Mouse (Mus musculus) stomach, embryonic 15.5 days (tissue): ENCODE data around the gene Usp15. TPM values are rescaled to one million over a fixed set of nuclear protein-coding genes. Genes with fewer than 3 reads are reported as not detected.
"Not testable (repeated sequence)": the region's sequence is repeated elsewhere in the genome, so short reads cannot be mapped to it uniquely, and the experiment has no call there.

ENCODE experiments used
- ATAC-seq: fragments of 200-750 bp; cut with Nextera tagmentation; 2 replicates; pipeline ENCODE4 v1.8.0; 2017; ENCODE audit warnings: low read depth, moderate number of reproducible peaks, moderate TSS enrichment; ENCODE audit not compliant: insufficient read depth, low FRiP score
- H3K27ac ChIP-seq: fragments of 300-500 bp; sonication (generic); 2 replicates; pipeline ENCODE4 v1.5.1; 2015; ENCODE audit warnings: mild to moderate bottlenecking, inconsistent platforms
- H3K27me3 ChIP-seq: fragments of 300-500 bp; sonication (generic); replicated peaks from 2 replicates; pipeline ENCODE4 v1.6.1; 2015; ENCODE audit warnings: inconsistent platforms
- H3K36me3 ChIP-seq: fragments of 300-500 bp; sonication (generic); 2 replicates; pipeline ENCODE4 v1.6.1; 2015; ENCODE audit warnings: inconsistent platforms
- H3K4me1 ChIP-seq: fragments of 300-500 bp; sonication (generic); 2 replicates; pipeline ENCODE4 v1.6.1; 2015; ENCODE audit warnings: inconsistent platforms
- H3K4me2 ChIP-seq: fragments of 300-500 bp; sonication (generic); 2 replicates; pipeline ENCODE4 v1.6.1; 2015; ENCODE audit warnings: mild to moderate bottlenecking, inconsistent platforms
- H3K4me3 ChIP-seq: fragments of 300-500 bp; sonication (generic); replicated peaks from 2 replicates; pipeline ENCODE4 v1.5.1; 2015; ENCODE audit warnings: inconsistent platforms
- H3K9ac ChIP-seq: fragments of 300-500 bp; sonication (generic); 2 replicates; pipeline ENCODE4 v1.6.1; 2015; ENCODE audit warnings: inconsistent platforms
- H3K9me3 ChIP-seq: fragments of 300-500 bp; sonication (generic); 2 replicates; pipeline ENCODE4 v1.6.1; 2016; ENCODE audit warnings: inconsistent platforms
- WGBS: fragments of 180-500 bp; shearing (Covaris S2); methylation state at CpG from one replicate; pipeline ENCODE4 v1.1.7; 2015; 5-methylcytosine and 5-hydroxymethylcytosine counted together
- polyA plus RNA-seq: library from polyadenylated mRNA; unstranded; fragments of >200 nt; fragmentation: Nextera tagmentation; extraction: Ambion mirVana; gene quantifications from 2 replicates; pipeline ENCODE4 v1.2.1, GENCODE M21; 2015

Gene Usp15
- 69.3 and 70.3 TPM in 2 replicates for polyA plus RNA-seq

- H3K36me3 ChIP-seq, result no peaks in the 10 kb centered on the region
- 0 out of 2 replicates have a peak, but pooled peaks cover 3% of the 10 kb centered on the region for H3K4me1 ChIP-seq
- peak; percentile 93 for ATAC-seq
- no peaks in the 10 kb centered on the region for H3K27me3 ChIP-seq
- WGBS, result under 1% methylated on average over 60 of the region's 66 CpGs
- no peaks in the 10 kb centered on the region for H3K9me3 ChIP-seq
- peak within 1 kb of the TSS; percentile 65 for H3K4me2 ChIP-seq
- H3K27ac ChIP-seq, result peak within 1 kb of the TSS; percentile 93
- peak within 1 kb of the TSS; percentile 98 for H3K4me3 ChIP-seq
- H3K9ac ChIP-seq, result peak within 1 kb of the TSS; percentile 80
Measured at GRCm38 (mm10) chr10:123196835-123197559, at the start of gene Usp15. Gene Usp15 (minus strand): TSS chr10:123196995.

- Histone ChIP-seq H3K9ac (no peak overlapping the region), H3K36me3 (no peaks in the 10 kb centered on the region), H3K9me3 (no peaks in the 10 kb centered on the region), H3K4me1 (no peaks in the 10 kb centered on the region), H3K4me3 (no peak overlapping the region), H3K27me3 (no peaks in the 10 kb centered on the region), H3K4me2 (no peak overlapping the region), H3K27ac (no peak overlapping the region)
- ATAC-seq, result no peak
- 91% methylated on average over 5 of the region's 5 CpGs for WGBS
Measured at GRCm38 (mm10) chr10:123229420-123229819, 32.6 kb upstream of the Usp15 start.

GRCm38 (mm10) chr10:123222785-123223184 lies 26.0 kb upstream of the Usp15 start:
- no peaks in the 10 kb centered on the region for H3K4me1 ChIP-seq
- no peak overlapping the region for H3K27ac ChIP-seq
- no peaks in the 10 kb centered on the region for H3K36me3 ChIP-seq
- no peaks in the 10 kb centered on the region for H3K27me3 ChIP-seq
- H3K9me3 ChIP-seq, result no peaks in the 10 kb centered on the region
- WGBS, result 84% methylated on average over 5 of the region's 5 CpGs
- H3K9ac ChIP-seq, result no peak overlapping the region
- no peak overlapping the region for H3K4me2 ChIP-seq
- no peak overlapping the region for H3K4me3 ChIP-seq
- ATAC-seq, result no peak

- Histone ChIP-seq H3K9me3 (no peaks in the 10 kb centered on the region), H3K27ac (no peak overlapping the region), H3K4me3 (no peak overlapping the region), H3K4me2 (no peak overlapping the region), H3K9ac (no peak overlapping the region), H3K27me3 (no peaks in the 10 kb centered on the region), H3K4me1 (no peaks in the 10 kb centered on the region), H3K36me3 (no peaks in the 10 kb centered on the region)
- 65% methylated on average over 8 of the region's 8 CpGs for WGBS
- no peak for ATAC-seq
Measured at GRCm38 (mm10) chr10:123209517-123209916, 12.7 kb upstream of the Usp15 start.

GRCm38 (mm10) chr10:123208336-123208735 lies 11.5 kb upstream of the Usp15 start:
- Histone ChIP-seq H3K9ac (no peak overlapping the region), H3K36me3 (no peaks in the 10 kb centered on the region), H3K27ac (no peak overlapping the region), H3K9me3 (no peaks in the 10 kb centered on the region), H3K4me1 (no peaks in the 10 kb centered on the region), H3K4me3 (no peak overlapping the region), H3K27me3 (no peaks in the 10 kb centered on the region), H3K4me2 (no peak overlapping the region)
- no peak for ATAC-seq
- WGBS, result 90% methylated on average over 9 of the region's 9 CpGs

GRCm38 (mm10) chr10:123206074-123206473 lies 9.3 kb upstream of the Usp15 start:
- no peak for ATAC-seq
- H3K27me3 ChIP-seq, result no peaks in the 10 kb centered on the region
- no peaks in the 10 kb centered on the region for H3K9me3 ChIP-seq
- H3K4me2 ChIP-seq, result no peak overlapping the region
- 84% methylated on average over 6 of the region's 6 CpGs for WGBS
- H3K27ac ChIP-seq, result no peak overlapping the region
- no peak overlapping the region for H3K9ac ChIP-seq
- no peak overlapping the region for H3K4me3 ChIP-seq
- no peaks in the 10 kb centered on the region for H3K4me1 ChIP-seq
- no peaks in the 10 kb centered on the region for H3K36me3 ChIP-seq

GRCm38 (mm10) chr10:123205364-123205763 lies 8.6 kb upstream of the Usp15 start:
- not testable (repeated sequence) for H3K4me3 ChIP-seq, H3K4me1 ChIP-seq, H3K27ac ChIP-seq, H3K27me3 ChIP-seq, H3K9ac ChIP-seq, ATAC-seq, H3K4me2 ChIP-seq, H3K36me3 ChIP-seq, H3K9me3 ChIP-seq
- WGBS, result 96% methylated on average over 3 of the region's 3 CpGs

GRCm38 (mm10) chr10:123201981-123202758 lies 5.4 kb upstream of the Usp15 start:
- Histone ChIP-seq H3K9me3 (no peaks in the 10 kb centered on the region), H3K27me3 (no peaks in the 10 kb centered on the region), H3K4me1 (no peaks in the 10 kb centered on the region), H3K36me3 (no peaks in the 10 kb centered on the region), H3K4me2 (no peak overlapping the region), H3K27ac (no peak overlapping the region), H3K4me3 (no peak overlapping the region), H3K9ac (no peak overlapping the region)
- ATAC-seq, result no peak
- 79% methylated on average over 23 of the region's 23 CpGs for WGBS

GRCm38 (mm10) chr10:123201436-123201835 lies 4.6 kb upstream of the Usp15 start:
- Histone ChIP-seq H3K4me3 (no peak overlapping the region), H3K4me1 (no peaks in the 10 kb centered on the region), H3K27ac (no peak overlapping the region), H3K4me2 (no peak overlapping the region), H3K36me3 (no peaks in the 10 kb centered on the region), H3K27me3 (no peaks in the 10 kb centered on the region), H3K9ac (no peak overlapping the region), H3K9me3 (no peaks in the 10 kb centered on the region)
- 87% methylated on average over 5 of the region's 5 CpGs for WGBS
- ATAC-seq, result no peak

GRCm38 (mm10) chr10:123200996-123201395 lies 4.2 kb upstream of the Usp15 start:
- H3K36me3 ChIP-seq, result no peaks in the 10 kb centered on the region
- no peak overlapping the region for H3K27ac ChIP-seq
- H3K9ac ChIP-seq, result no peak overlapping the region
- H3K27me3 ChIP-seq, result no peaks in the 10 kb centered on the region
- H3K4me3 ChIP-seq, result no peak overlapping the region
- no peaks in the 10 kb centered on the region for H3K4me1 ChIP-seq
- no peak overlapping the region for H3K4me2 ChIP-seq
- H3K9me3 ChIP-seq, result no peaks in the 10 kb centered on the region
- WGBS, result 90% methylated on average over 5 of the region's 5 CpGs
- ATAC-seq, result no peak

- H3K9ac ChIP-seq, result no peak overlapping the region
- no peak overlapping the region for H3K4me2 ChIP-seq
- no peaks in the 10 kb centered on the region for H3K27me3 ChIP-seq
- H3K4me1 ChIP-seq, result 0 out of 2 replicates have a peak, but pooled peaks cover 3% of the 10 kb centered on the region
- no peaks in the 10 kb centered on the region for H3K36me3 ChIP-seq
- 83% methylated on average over 8 of the region's 8 CpGs for WGBS
- H3K4me3 ChIP-seq, result no peak overlapping the region
- no peaks in the 10 kb centered on the region for H3K9me3 ChIP-seq
- no peak for ATAC-seq
- no peak overlapping the region for H3K27ac ChIP-seq
Measured at GRCm38 (mm10) chr10:123200320-123200659, 3.5 kb upstream of the Usp15 start.

- WGBS, result 80% methylated on average over 19 of the region's 19 CpGs
Measured at GRCm38 (mm10) chr10:123199615-123200319, 3.0 kb upstream of the Usp15 start.

More at GRCm38 (mm10) chr10:123199615-123200319, 3.0 kb upstream of the Usp15 start:
- no peaks in the 10 kb centered on the region for H3K9me3 ChIP-seq
- H3K4me2 ChIP-seq, result no peak overlapping the region
- no peak for ATAC-seq
- H3K27ac ChIP-seq, result no peak overlapping the region
- no peak overlapping the region for H3K9ac ChIP-seq
- 0 out of 2 replicates have a peak, but pooled peaks cover 3% of the 10 kb centered on the region for H3K4me1 ChIP-seq
- H3K36me3 ChIP-seq, result no peaks in the 10 kb centered on the region
- H3K4me3 ChIP-seq, result no peak overlapping the region
- no peaks in the 10 kb centered on the region for H3K27me3 ChIP-seq
